Mouse (Mus musculus): ENCODE results near the gene Phf2. TPM values are rescaled to one million over a fixed set of nuclear protein-coding genes. Genes with fewer than 3 reads are reported as not detected.

Phf2 gene
- polyA plus RNA-seq, 1 experiment: 21.5 TPM

GRCm38 (mm10) chr13:48760855-48761436 is 110.0 kb downstream of the Phf2 start:
- H3ac ChIP-seq (ENCODE audit: control insufficient read depth, insufficient read length): no peak overlapping the region
- no peaks in the 10 kb centered on the region for H3K79me2 ChIP-seq (ENCODE audit: control insufficient read depth, insufficient read depth)
- no peak overlapping the region for H3K4me3 ChIP-seq
- no peak for TF ChIP-seq POLR2AphosphoS2 (IDR thresholded peaks at IDR 0.05; ENCODE audit: insufficient read length, low read depth)
- H3K27me3 ChIP-seq (ENCODE audit: control insufficient read depth, insufficient read depth, insufficient read length): peaks cover 53% of the 10 kb centered on the region
- H3K4me2 ChIP-seq (ENCODE audit: low read depth): no peak overlapping the region
- H3K36me3 ChIP-seq (ENCODE audit: control insufficient read depth, insufficient read depth): no peaks in the 10 kb centered on the region

- TF ChIP-seq E2F4 (IDR thresholded peaks at IDR 0.05; ENCODE audit: insufficient read depth) (no peak), MYOD1 (IDR thresholded peaks at IDR 0.05; ENCODE audit: control insufficient read depth in 1 of 3, insufficient read length in 2 of 3, low read depth in 2 of 3) (no peak), REST (IDR thresholded peaks at IDR 0.05; ENCODE audit: insufficient read depth, insufficient read length) (no peak), USF1 (IDR thresholded peaks at IDR 0.05; ENCODE audit: low read depth) (no peak), MYOG (IDR thresholded peaks at IDR 0.05; ENCODE audit: control insufficient read depth in 1 of 3, insufficient read depth in 1 of 3, insufficient read length in 2 of 3, low read depth in 2 of 3) (no peak), CEBPB (IDR thresholded peaks at IDR 0.05; ENCODE audit: insufficient read depth, poor library complexity, severe bottlenecking) (no peak), TCF3 (IDR thresholded peaks at IDR 0.05; ENCODE audit: insufficient read length, low read depth) (no peak), POLR2AphosphoS2 (IDR thresholded peaks at IDR 0.05; ENCODE audit: insufficient read length, low read depth) (no peak), MAX (IDR thresholded peaks at IDR 0.05; ENCODE audit: low read depth) (no peak), POLR2A (IDR thresholded peaks at IDR 0.05; ENCODE audit: insufficient read length, low read depth) (no peak), SRF (IDR thresholded peaks at IDR 0.05; ENCODE audit: control insufficient read depth, insufficient read length, low read depth) (no peak), TCF12 (IDR thresholded peaks at IDR 0.05; ENCODE audit: insufficient read depth, poor library complexity, severe bottlenecking) (no peak)
- Histone ChIP-seq H3K36me3 (ENCODE audit: control insufficient read depth, insufficient read depth) (no peaks in the 10 kb centered on the region), H3K27me3 (ENCODE audit: control insufficient read depth, insufficient read depth, insufficient read length) (peaks cover 59% of the 10 kb centered on the region), H3ac (ENCODE audit: control insufficient read depth, insufficient read length) (no peak overlapping the region), H3K79me2 (ENCODE audit: control insufficient read depth, insufficient read depth) (no peaks in the 10 kb centered on the region), H3K4me2 (ENCODE audit: low read depth) (no peak overlapping the region), H3K4me3 (no peak overlapping the region)
Observed at GRCm38 (mm10) chr13:48756769-48757168, 114.2 kb downstream of the Phf2 start.

Other genes with a start within 250 kb of the Phf2 start
- 4.4 TPM for gene Ptpdc1, start 245.5 kb downstream of the Phf2 start, polyA plus RNA-seq (2012; fragmentation: generic; extraction: Trizol)
- gene Barx1, start 208.1 kb downstream of the Phf2 start, polyA plus RNA-seq (2012; fragmentation: generic; extraction: Trizol): not detected
- gene Fam120a, start 96.9 kb upstream of the Phf2 start, polyA plus RNA-seq (2012; fragmentation: generic; extraction: Trizol): 76.9 TPM